Mouse (Mus musculus): ENCODE data around the gene A930017K11Rik. TPM values are rescaled to one million over a fixed set of nuclear protein-coding genes. Genes with fewer than 3 reads are reported as not detected.

Gene A930017K11Rik
- polyA plus RNA-seq (2015; fragmentation: Illumina TruSeq; extraction: RNeasy Lipid Tissue Mini Kit (QIAGEN cat#74804); ENCODE audit: low read depth, low replicate concordance), result 0.97 TPM

GRCm38 (mm10) chr17:25951803-25952623 lies at the start of gene A930017K11Rik:
Gene A930017K11Rik, minus strand, starts transcription at chr17:25952565.

GRCm38 (mm10) chr17:25985306-25986294 lies 33.2 kb upstream of the A930017K11Rik start, which contains the start of gene Capn15:
Gene Capn15, minus strand, starts transcription at chr17:25985796.

GRCm38 (mm10) chr17:25944366-25945163 lies 7.8 kb downstream of the A930017K11Rik start, which contains the start of the genes Pigq and Nhlrc4:
Gene Pigq, minus strand, starts transcription at chr17:25944936.
Gene Nhlrc4, minus strand, starts transcription at chr17:25944961.

GRCm38 (mm10) chr17:25919144-25919785 lies 33.1 kb downstream of the A930017K11Rik start, which contains the start of gene Rab40c:
Gene Rab40c, minus strand, starts transcription at chr17:25919727.

Other genes starting within 250 kb of the A930017K11Rik start
- 297 TPM for gene Gng13, start 235.4 kb downstream of the A930017K11Rik start, polyA plus RNA-seq (2015; fragmentation: Illumina TruSeq; extraction: RNeasy Lipid Tissue Mini Kit (QIAGEN cat#74804); ENCODE audit: low read depth, low replicate concordance)
- gene Chtf18, start 225.1 kb downstream of the A930017K11Rik start, polyA plus RNA-seq (2015; fragmentation: Illumina TruSeq; extraction: RNeasy Lipid Tissue Mini Kit (QIAGEN cat#74804); ENCODE audit: low read depth, low replicate concordance), result 1.5 TPM
- gene Rpusd1, start 224.9 kb downstream of the A930017K11Rik start, polyA plus RNA-seq (2015; fragmentation: Illumina TruSeq; extraction: RNeasy Lipid Tissue Mini Kit (QIAGEN cat#74804); ENCODE audit: low read depth, low replicate concordance), result 78.9 TPM
- 0.33 TPM for gene Mslnl, start 216.5 kb downstream of the A930017K11Rik start, polyA plus RNA-seq (2015; fragmentation: Illumina TruSeq; extraction: RNeasy Lipid Tissue Mini Kit (QIAGEN cat#74804); ENCODE audit: low read depth, low replicate concordance)
- gene Msln, start 198.2 kb downstream of the A930017K11Rik start, polyA plus RNA-seq (2015; fragmentation: Illumina TruSeq; extraction: RNeasy Lipid Tissue Mini Kit (QIAGEN cat#74804); ENCODE audit: low read depth, low replicate concordance), result 2.9 TPM
- gene Narfl, start 178.8 kb downstream of the A930017K11Rik start, polyA plus RNA-seq (2015; fragmentation: Illumina TruSeq; extraction: RNeasy Lipid Tissue Mini Kit (QIAGEN cat#74804); ENCODE audit: low read depth, low replicate concordance), result 32.3 TPM
- gene Haghl, start 166.9 kb downstream of the A930017K11Rik start, polyA plus RNA-seq (2015; fragmentation: Illumina TruSeq; extraction: RNeasy Lipid Tissue Mini Kit (QIAGEN cat#74804); ENCODE audit: low read depth, low replicate concordance), result 139 TPM
- 0.62 TPM for gene Ccdc78, start 166.0 kb downstream of the A930017K11Rik start, polyA plus RNA-seq (2015; fragmentation: Illumina TruSeq; extraction: RNeasy Lipid Tissue Mini Kit (QIAGEN cat#74804); ENCODE audit: low read depth, low replicate concordance)
- gene Fam173a, start 159.7 kb downstream of the A930017K11Rik start, polyA plus RNA-seq (2015; fragmentation: Illumina TruSeq; extraction: RNeasy Lipid Tissue Mini Kit (QIAGEN cat#74804); ENCODE audit: low read depth, low replicate concordance), result 88.4 TPM
- 1.7 TPM for gene AC134908.4, start 156.9 kb downstream of the A930017K11Rik start, polyA plus RNA-seq (2015; fragmentation: Illumina TruSeq; extraction: RNeasy Lipid Tissue Mini Kit (QIAGEN cat#74804); ENCODE audit: low read depth, low replicate concordance)
- 128 TPM for gene Metrn, start 155.4 kb downstream of the A930017K11Rik start, polyA plus RNA-seq (2015; fragmentation: Illumina TruSeq; extraction: RNeasy Lipid Tissue Mini Kit (QIAGEN cat#74804); ENCODE audit: low read depth, low replicate concordance)
- 572 TPM for gene Fbxl16, start 143.5 kb downstream of the A930017K11Rik start, polyA plus RNA-seq (2015; fragmentation: Illumina TruSeq; extraction: RNeasy Lipid Tissue Mini Kit (QIAGEN cat#74804); ENCODE audit: low read depth, low replicate concordance)
- gene Wdr24, start 128.9 kb downstream of the A930017K11Rik start, polyA plus RNA-seq (2015; fragmentation: Illumina TruSeq; extraction: RNeasy Lipid Tissue Mini Kit (QIAGEN cat#74804); ENCODE audit: low read depth, low replicate concordance), result 22.9 TPM
- gene Jmjd8, start 123.7 kb downstream of the A930017K11Rik start, polyA plus RNA-seq (2015; fragmentation: Illumina TruSeq; extraction: RNeasy Lipid Tissue Mini Kit (QIAGEN cat#74804); ENCODE audit: low read depth, low replicate concordance), result 42.7 TPM
- 169 TPM for gene Stub1, start 119.2 kb downstream of the A930017K11Rik start, polyA plus RNA-seq (2015; fragmentation: Illumina TruSeq; extraction: RNeasy Lipid Tissue Mini Kit (QIAGEN cat#74804); ENCODE audit: low read depth, low replicate concordance)
- 44.6 TPM for gene Rhbdl1, start 115.3 kb downstream of the A930017K11Rik start, polyA plus RNA-seq (2015; fragmentation: Illumina TruSeq; extraction: RNeasy Lipid Tissue Mini Kit (QIAGEN cat#74804); ENCODE audit: low read depth, low replicate concordance)
- 23.4 TPM for gene Gm20683, start 110.8 kb downstream of the A930017K11Rik start, polyA plus RNA-seq (2015; fragmentation: Illumina TruSeq; extraction: RNeasy Lipid Tissue Mini Kit (QIAGEN cat#74804); ENCODE audit: low read depth, low replicate concordance)
- gene Rhot2, start 107.7 kb downstream of the A930017K11Rik start, polyA plus RNA-seq (2015; fragmentation: Illumina TruSeq; extraction: RNeasy Lipid Tissue Mini Kit (QIAGEN cat#74804); ENCODE audit: low read depth, low replicate concordance), result 84.4 TPM
- gene Wdr90, start 91.1 kb downstream of the A930017K11Rik start, polyA plus RNA-seq (2015; fragmentation: Illumina TruSeq; extraction: RNeasy Lipid Tissue Mini Kit (QIAGEN cat#74804); ENCODE audit: low read depth, low replicate concordance), result 21.2 TPM
- 19.9 TPM for gene Mcrip2, start 83.8 kb downstream of the A930017K11Rik start, polyA plus RNA-seq (2015; fragmentation: Illumina TruSeq; extraction: RNeasy Lipid Tissue Mini Kit (QIAGEN cat#74804); ENCODE audit: low read depth, low replicate concordance)
- 49.7 TPM for gene Mettl26, start 77.5 kb downstream of the A930017K11Rik start, polyA plus RNA-seq (2015; fragmentation: Illumina TruSeq; extraction: RNeasy Lipid Tissue Mini Kit (QIAGEN cat#74804); ENCODE audit: low read depth, low replicate concordance)
- 0.33 TPM for gene Wfikkn1, start 71.7 kb downstream of the A930017K11Rik start, polyA plus RNA-seq (2015; fragmentation: Illumina TruSeq; extraction: RNeasy Lipid Tissue Mini Kit (QIAGEN cat#74804); ENCODE audit: low read depth, low replicate concordance)
- 40.3 TPM for gene Rab40c, start 32.8 kb downstream of the A930017K11Rik start, polyA plus RNA-seq (2015; fragmentation: Illumina TruSeq; extraction: RNeasy Lipid Tissue Mini Kit (QIAGEN cat#74804); ENCODE audit: low read depth, low replicate concordance)
- 95.8 TPM for gene Pigq, start 7.6 kb downstream of the A930017K11Rik start, polyA plus RNA-seq (2015; fragmentation: Illumina TruSeq; extraction: RNeasy Lipid Tissue Mini Kit (QIAGEN cat#74804); ENCODE audit: low read depth, low replicate concordance)
- 0.42 TPM for gene Nhlrc4, start 7.6 kb downstream of the A930017K11Rik start, polyA plus RNA-seq (2015; fragmentation: Illumina TruSeq; extraction: RNeasy Lipid Tissue Mini Kit (QIAGEN cat#74804); ENCODE audit: low read depth, low replicate concordance)
- 23.5 TPM for gene Capn15, start 33.2 kb upstream of the A930017K11Rik start, polyA plus RNA-seq (2015; fragmentation: Illumina TruSeq; extraction: RNeasy Lipid Tissue Mini Kit (QIAGEN cat#74804); ENCODE audit: low read depth, low replicate concordance)
- gene Rab11fip3, start 117.0 kb upstream of the A930017K11Rik start, polyA plus RNA-seq (2015; fragmentation: Illumina TruSeq; extraction: RNeasy Lipid Tissue Mini Kit (QIAGEN cat#74804); ENCODE audit: low read depth, low replicate concordance), result 54.5 TPM
- gene Decr2, start 137.8 kb upstream of the A930017K11Rik start, polyA plus RNA-seq (2015; fragmentation: Illumina TruSeq; extraction: RNeasy Lipid Tissue Mini Kit (QIAGEN cat#74804); ENCODE audit: low read depth, low replicate concordance), result 35.9 TPM
- gene Nme4, start 143.0 kb upstream of the A930017K11Rik start, polyA plus RNA-seq (2015; fragmentation: Illumina TruSeq; extraction: RNeasy Lipid Tissue Mini Kit (QIAGEN cat#74804); ENCODE audit: low read depth, low replicate concordance), result 4.6 TPM
- gene Tmem8, start 160.7 kb upstream of the A930017K11Rik start, polyA plus RNA-seq (2015; fragmentation: Illumina TruSeq; extraction: RNeasy Lipid Tissue Mini Kit (QIAGEN cat#74804); ENCODE audit: low read depth, low replicate concordance), result 11.9 TPM
- 130 TPM for gene Mrpl28, start 170.9 kb upstream of the A930017K11Rik start, polyA plus RNA-seq (2015; fragmentation: Illumina TruSeq; extraction: RNeasy Lipid Tissue Mini Kit (QIAGEN cat#74804); ENCODE audit: low read depth, low replicate concordance)
- 19.8 TPM for gene Axin1, start 186.1 kb upstream of the A930017K11Rik start, polyA plus RNA-seq (2015; fragmentation: Illumina TruSeq; extraction: RNeasy Lipid Tissue Mini Kit (QIAGEN cat#74804); ENCODE audit: low read depth, low replicate concordance)
- gene Pdia2, start 246.5 kb upstream of the A930017K11Rik start, polyA plus RNA-seq (2015; fragmentation: Illumina TruSeq; extraction: RNeasy Lipid Tissue Mini Kit (QIAGEN cat#74804); ENCODE audit: low read depth, low replicate concordance), result 0.55 TPM

Measured in brain, adult 10 weeks (tissue).